Mouse (Mus musculus) heart, adult 10 weeks (tissue): ENCODE results near the gene Ep400. TPM values are rescaled to one million over a fixed set of nuclear protein-coding genes. Genes with fewer than 3 reads are reported as not detected.

Experiments used
- polyA plus RNA-seq: library from polyadenylated mRNA; stranded (reverse); fragments of 350-450 nt; fragmentation: Illumina TruSeq; extraction: RNeasy Lipid Tissue Mini Kit (QIAGEN cat#74804); gene quantifications from one replicate; pipeline ENCODE4 v1.2.3, GENCODE M21; 2014; ENCODE audit warnings: low read depth, low replicate concordance

Ep400 gene
- 16.8 TPM for polyA plus RNA-seq

GRCm38 (mm10) chr5:110770448-110771158 is at the start of gene Ep400:
Ep400 (minus strand) TSS chr5:110770717.

GRCm38 (mm10) chr5:110809667-110810325 is 39.3 kb upstream of the Ep400 start, which contains the start of gene Ulk1:
Ulk1 (minus strand) TSS chr5:110810097.

GRCm38 (mm10) chr5:110779998-110780760 is 9.7 kb upstream of the Ep400 start, which contains the start of gene Pus1:
Pus1 (minus strand) TSS chr5:110780659.

GRCm38 (mm10) chr5:110652719-110653648 is 117.5 kb downstream of the Ep400 start, which contains the start of the genes Noc4l and Ddx51:
Noc4l (minus strand) TSS chr5:110653417.
Ddx51 (plus strand) TSS chr5:110653451.

Other genes starting within 250 kb of the Ep400 start
- gene Galnt9, start 226.4 kb downstream of the Ep400 start, polyA plus RNA-seq = not detected
- gene Noc4l, start 117.3 kb downstream of the Ep400 start, polyA plus RNA-seq = 11.1 TPM
- gene Ddx51, start 117.3 kb downstream of the Ep400 start, polyA plus RNA-seq = 15.6 TPM
- gene Pus1, start 9.9 kb upstream of the Ep400 start, polyA plus RNA-seq = 20.3 TPM
- 55.8 TPM for gene Ulk1, start 39.4 kb upstream of the Ep400 start, polyA plus RNA-seq
- gene Hscb, start 69.1 kb upstream of the Ep400 start, polyA plus RNA-seq = 25.1 TPM
- 4.6 TPM for gene Chek2, start 69.3 kb upstream of the Ep400 start, polyA plus RNA-seq
- gene Ttc28, start 109.1 kb upstream of the Ep400 start, polyA plus RNA-seq = 5.9 TPM